Mouse (Mus musculus) common myeloid progenitor, adult 5-6 weeks (primary cell): ENCODE measurements around the gene Brd2. TPM values are rescaled to one million over a fixed set of nuclear protein-coding genes. Genes with fewer than 3 reads are reported as not detected.

Experiments used
- ATAC-seq: replicated peaks from 2 replicates; pipeline ENCODE4 v1.8.0; 2016; ENCODE audit warnings: low read depth, mild to moderate bottlenecking, moderate TSS enrichment, inconsistent platforms; ENCODE audit not compliant: poor library complexity, severe bottlenecking
- total RNA-seq: library from RNA; stranded (forward); fragments of 200-1000, 187-1606 nt; gene quantifications from 2 replicates; pipeline ENCODE4 v1.2.3, GENCODE M21; 2017

Gene Brd2
- total RNA-seq, 1 experiment from 2014 or later: 388 TPM

- ATAC-seq: peak; percentile 52
Measured at GRCm38 (mm10) chr17:34093199-34093874, 29.1 kb downstream of the Brd2 start.

GRCm38 (mm10) chr17:34092197-34092875 lies 30.1 kb downstream of the Brd2 start, which contains the start of gene H2-Oa:
TSS of gene H2-Oa (plus strand) at chr17:34092340.
- ATAC-seq: peak; percentile 54

- peak; percentile 33; the same call in 1 of the 2 replicates for ATAC-seq
Measured at GRCm38 (mm10) chr17:34090923-34091322, 31.5 kb downstream of the Brd2 start.

GRCm38 (mm10) chr17:34088124-34088523 lies 34.3 kb downstream of the Brd2 start:
- peak; percentile 40 for ATAC-seq

GRCm38 (mm10) chr17:34087386-34087785 lies 35.0 kb downstream of the Brd2 start:
- ATAC-seq: no peak

- no peak for ATAC-seq
Measured at GRCm38 (mm10) chr17:34083104-34083503, 39.3 kb downstream of the Brd2 start.

GRCm38 (mm10) chr17:34079621-34080020 lies 42.8 kb downstream of the Brd2 start:
- peak; percentile 77 for ATAC-seq

GRCm38 (mm10) chr17:34079002-34079401 lies 43.4 kb downstream of the Brd2 start:
- ATAC-seq: no peak

GRCm38 (mm10) chr17:34078148-34078547 lies 44.3 kb downstream of the Brd2 start:
- ATAC-seq: no peak

- peak; percentile 60 for ATAC-seq
Measured at GRCm38 (mm10) chr17:34077549-34077948, 44.9 kb downstream of the Brd2 start.

- peak; percentile 42; the same call in 1 of the 2 replicates for ATAC-seq
Measured at GRCm38 (mm10) chr17:34075271-34075670, 47.2 kb downstream of the Brd2 start.

- peak; percentile 27 for ATAC-seq
Measured at GRCm38 (mm10) chr17:34072091-34072490, 50.3 kb downstream of the Brd2 start.

GRCm38 (mm10) chr17:34068864-34069263 lies 53.6 kb downstream of the Brd2 start:
- peak; percentile 33 for ATAC-seq

Other genes starting within 250 kb of the Brd2 start
- gene Gm7029, start 248.8 kb downstream of the Brd2 start, total RNA-seq: not detected in 2 replicates
- gene Kifc1, start 232.0 kb downstream of the Brd2 start, total RNA-seq: 29.6 and 37.5 TPM in 2 replicates
- gene Platr17, start 217.5 kb downstream of the Brd2 start, total RNA-seq: 1.2 and 1.5 TPM in 2 replicates
- 24.1 and 44.4 TPM in 2 replicates for gene Daxx, start 213.2 kb downstream of the Brd2 start, total RNA-seq
- 42.2 and 56.4 TPM in 2 replicates for gene Tapbp, start 206.7 kb downstream of the Brd2 start, total RNA-seq
- 16.6 and 24.1 TPM in 2 replicates for gene Zbtb22, start 206.7 kb downstream of the Brd2 start, total RNA-seq
- gene Rgl2, start 193.1 kb downstream of the Brd2 start, total RNA-seq: 21.2 and 22.5 TPM in 2 replicates
- 128 and 170 TPM in 2 replicates for gene Pfdn6, start 182.3 kb downstream of the Brd2 start, total RNA-seq
- gene Wdr46, start 182.0 kb downstream of the Brd2 start, total RNA-seq: 50.0 and 62.5 TPM in 2 replicates
- 2.6 and 2.7 TPM in 2 replicates for gene B3galt4, start 171.1 kb downstream of the Brd2 start, total RNA-seq
- 13.0 and 16.4 TPM in 2 replicates for gene Vps52, start 166.8 kb downstream of the Brd2 start, total RNA-seq
- 1,549 and 1,746 TPM in 2 replicates for gene Rps18, start 166.6 kb downstream of the Brd2 start, total RNA-seq
- 983 and 1,076 TPM in 2 replicates for gene H2-K1, start 122.3 kb downstream of the Brd2 start, total RNA-seq
- gene Ring1, start 98.0 kb downstream of the Brd2 start, total RNA-seq: 11.9 and 12.8 TPM in 2 replicates
- gene H2-Ke6, start 94.6 kb downstream of the Brd2 start, total RNA-seq: 43.8 and 60.6 TPM in 2 replicates
- 70.5 and 100 TPM in 2 replicates for gene Slc39a7, start 91.0 kb downstream of the Brd2 start, total RNA-seq
- gene Rxrb, start 90.8 kb downstream of the Brd2 start, total RNA-seq: 34.1 and 36.3 TPM in 2 replicates
- gene Col11a2, start 83.2 kb downstream of the Brd2 start, total RNA-seq: 4.1 and 10.4 TPM in 2 replicates
- 7.8 and 10.5 TPM in 2 replicates for gene H2-Oa, start 30.3 kb downstream of the Brd2 start, total RNA-seq
- 90.2 and 104 TPM in 2 replicates for gene H2-DMa, start 3.1 kb downstream of the Brd2 start, total RNA-seq
- gene H2-DMb2, start 20.7 kb upstream of the Brd2 start, total RNA-seq: 3.3 and 5.5 TPM in 2 replicates
- 31.9 and 35.1 TPM in 2 replicates for gene H2-DMb1, start 30.4 kb upstream of the Brd2 start, total RNA-seq
- gene Tap1, start 64.9 kb upstream of the Brd2 start, total RNA-seq: 77.8 and 120 TPM in 2 replicates
- 75.3 and 119 TPM in 2 replicates for gene Psmb9, start 65.1 kb upstream of the Brd2 start, total RNA-seq
- gene Psmb8, start 75.1 kb upstream of the Brd2 start, total RNA-seq: 480 and 499 TPM in 2 replicates
- gene Tap2, start 80.9 kb upstream of the Brd2 start, total RNA-seq: 80.1 and 87.6 TPM in 2 replicates
- gene H2-Ob, start 116.3 kb upstream of the Brd2 start, total RNA-seq: 25.5 and 27.7 TPM in 2 replicates
- gene H2-Ab1, start 135.1 kb upstream of the Brd2 start, total RNA-seq: 67.2 and 91.5 TPM in 2 replicates
- 17.1 and 26.2 TPM in 2 replicates for gene H2-Aa, start 165.2 kb upstream of the Brd2 start, total RNA-seq
- 17.3 and 17.9 TPM in 2 replicates for gene H2-Eb1, start 183.2 kb upstream of the Brd2 start, total RNA-seq
- gene H2-Eb2, start 203.0 kb upstream of the Brd2 start, total RNA-seq: not detected in 2 replicates
- gene Btnl2, start 232.2 kb upstream of the Brd2 start, total RNA-seq: not detected in 2 replicates